Mouse (Mus musculus): ENCODE data around the gene Islr.

DNA sequence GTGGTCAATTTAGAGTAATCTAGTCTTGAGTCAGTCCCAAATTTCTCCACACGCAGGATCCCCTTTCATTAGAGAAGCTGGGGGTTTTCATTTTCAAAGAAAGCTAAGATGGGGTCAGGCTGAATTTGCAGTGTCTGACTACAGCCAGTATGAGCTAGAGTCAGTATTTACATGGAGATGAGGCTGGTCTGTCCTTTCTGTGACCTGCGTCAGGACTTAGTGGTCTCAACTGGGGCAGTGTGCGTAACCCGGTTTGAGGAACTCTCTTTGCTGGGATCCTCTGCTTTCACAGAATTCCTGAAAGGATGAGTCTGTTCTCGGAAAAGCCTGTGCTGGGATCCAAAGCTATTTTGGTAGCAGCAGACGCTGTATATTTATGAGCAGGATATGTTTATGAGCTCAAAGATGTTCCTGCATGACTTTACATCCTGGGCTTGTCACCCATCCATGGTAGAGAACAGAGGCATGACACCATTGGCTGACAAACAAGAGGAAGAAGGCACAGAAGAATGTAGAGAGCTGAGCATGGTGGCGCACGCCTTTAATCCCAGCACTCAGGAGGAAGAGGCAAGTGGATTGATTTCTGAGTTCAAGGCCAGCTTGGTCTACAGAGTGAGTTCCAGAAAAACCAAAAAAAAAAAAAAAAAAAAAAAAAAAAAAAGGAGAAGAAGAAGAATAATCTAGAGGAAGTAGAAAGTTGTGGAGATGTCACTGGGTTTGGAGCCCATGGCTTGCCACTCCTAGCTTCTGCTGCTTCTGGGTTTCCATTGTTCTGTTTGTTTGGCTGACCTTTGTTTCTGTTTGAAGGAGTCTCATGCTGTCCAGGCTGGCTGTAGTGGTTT is 5.6 kb upstream of the Islr start:
- TF ChIP-seq POLR2A (IDR thresholded peaks at IDR 0.05; ENCODE audit: borderline replicate concordance, extremely low read depth, insufficient read depth, insufficient read length, poor library complexity, severe bottlenecking), result no peak
- no peak for TF ChIP-seq CTCF (IDR thresholded peaks at IDR 0.05; ENCODE audit: borderline replicate concordance, extremely low read depth, insufficient read depth, insufficient read length)

Data from brain, embryonic 14.5 days (tissue).